Mouse (Mus musculus) liver, adult 2 months (tissue): ENCODE measurements around the gene Pomt2.

Experiments used
- CTCF ChIP-seq: fragments of 200-500 bp; IDR thresholded peaks from 2 replicates; pipeline ENCODE4 v1.5.1; 2011; ENCODE audit warnings: low read depth, low read length, control low read depth
- POLR2A ChIP-seq: fragments of 200-500 bp; IDR thresholded peaks from 2 replicates; pipeline ENCODE4 v1.6.1; 2011; ENCODE audit warnings: low read length, control low read depth; ENCODE audit not compliant: insufficient read depth; ENCODE audit errors: extremely low read depth

DNA sequence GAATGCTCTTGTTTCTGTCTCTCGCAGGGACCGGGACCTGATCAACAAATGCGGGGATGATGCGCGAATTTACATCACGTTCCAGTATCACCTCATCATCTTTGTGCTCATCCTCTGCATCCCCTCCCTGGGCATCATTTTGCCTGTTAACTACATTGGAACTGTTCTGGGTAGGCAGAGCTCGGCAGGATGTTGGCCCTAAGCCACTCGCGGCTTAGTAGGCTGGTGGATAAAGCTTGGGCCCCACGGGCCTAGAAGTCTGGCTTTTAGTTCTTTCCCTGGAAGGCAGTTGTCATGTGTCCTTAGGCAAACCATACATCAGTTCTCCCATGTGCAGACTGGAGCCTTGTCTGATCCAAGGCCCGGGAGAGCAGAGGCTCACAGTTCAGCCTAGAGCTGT is 82.3 kb downstream of the Pomt2 start:
- TF ChIP-seq POLR2A (no peak), CTCF (no peak)
